Mouse (Mus musculus) right cerebral cortex, adult 2 months (tissue): ENCODE results near the gene Ptger4.
"Not testable (repeated sequence)": the region's sequence is repeated elsewhere in the genome, so short reads cannot be mapped to it uniquely, and the experiment has no call there.

Source experiments
- DNase-seq, 2 experiments: peaks; one replicate each; pipeline ENCODE4 v3.0.0; 2021 to 2022; ENCODE audit warnings: low spot score in 2 of 2

The Ptger4 gene

GRCm38 (mm10) chr15:5238073-5238472 lies 5.9 kb downstream of the Ptger4 start:
- no peak for DNase-seq

- no peak for DNase-seq
These were observed 6.9 kb downstream of the Ptger4 start for GRCm38 (mm10) chr15:5237012-5237660.

DNA sequence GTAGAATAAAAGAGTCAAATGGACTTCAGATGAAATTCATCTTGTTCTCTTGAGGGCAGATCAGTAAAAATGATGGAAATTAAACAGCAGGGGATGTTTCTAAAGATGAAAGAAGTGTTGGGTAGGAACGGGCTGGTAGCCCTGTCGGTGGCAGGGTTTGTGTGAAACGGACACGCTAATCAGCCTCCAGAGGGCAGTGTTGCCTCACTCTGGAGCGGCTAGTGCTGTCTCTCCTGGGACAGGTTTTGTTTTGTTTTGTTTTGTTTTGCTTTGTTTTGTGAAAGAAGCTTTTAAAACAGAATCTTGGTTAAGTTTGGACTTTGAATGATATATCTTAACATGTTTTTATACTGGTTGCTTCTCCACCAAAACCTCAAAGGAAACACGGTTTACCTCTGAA lies 7.4 kb downstream of the Ptger4 start:
- DNase-seq = peak; percentile 81 to 85

GRCm38 (mm10) chr15:5235527-5235926 lies 8.5 kb downstream of the Ptger4 start:
- DNase-seq = peak; percentile 65 to 71

DNA sequence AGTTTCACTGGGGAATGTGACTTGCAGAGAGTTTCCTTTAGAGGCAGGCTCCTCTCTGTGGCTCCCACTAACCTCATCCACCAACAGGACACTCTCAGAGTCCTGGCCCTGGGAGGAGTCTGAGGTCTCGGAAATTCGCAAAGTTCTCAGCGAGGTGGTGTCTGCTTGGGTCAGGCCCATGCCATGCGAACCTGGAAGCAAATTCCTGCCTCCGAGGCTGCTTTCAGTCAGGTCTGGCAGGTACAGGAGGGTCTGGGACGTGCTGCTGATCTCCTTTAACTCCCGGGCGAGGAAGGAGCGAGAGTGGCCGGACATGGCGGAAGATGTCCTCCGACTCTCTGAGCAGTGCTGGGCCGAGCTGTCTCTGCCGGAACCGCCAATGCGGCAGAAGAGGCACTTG lies 9.3 kb downstream of the Ptger4 start:
- DNase-seq = peak in 1 of 2 experiments; percentile 13

DNA sequence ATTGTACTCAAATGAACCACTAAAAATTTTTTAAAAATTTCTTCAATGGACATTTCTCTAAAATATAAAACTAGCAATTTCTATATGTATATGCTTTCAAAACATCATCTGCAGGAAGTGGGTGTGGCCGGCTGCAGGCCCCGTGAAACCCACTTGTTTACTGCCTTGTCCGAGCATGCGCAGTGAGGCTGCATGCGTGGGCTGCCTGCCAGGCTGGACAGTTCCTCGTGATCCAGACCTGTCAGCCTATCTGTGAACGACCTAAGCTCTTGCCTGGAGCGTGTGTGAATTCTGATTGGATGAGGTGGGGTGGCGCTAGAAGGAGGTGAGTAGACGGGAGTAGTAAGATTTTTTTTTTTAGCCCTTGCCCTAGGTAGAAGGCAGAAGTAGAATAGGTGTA lies 13.2 kb downstream of the Ptger4 start:
- DNase-seq = not testable (repeated sequence)

- DNase-seq = no peak
These were observed 23.5 kb downstream of the Ptger4 start for GRCm38 (mm10) chr15:5220491-5220890.

DNA sequence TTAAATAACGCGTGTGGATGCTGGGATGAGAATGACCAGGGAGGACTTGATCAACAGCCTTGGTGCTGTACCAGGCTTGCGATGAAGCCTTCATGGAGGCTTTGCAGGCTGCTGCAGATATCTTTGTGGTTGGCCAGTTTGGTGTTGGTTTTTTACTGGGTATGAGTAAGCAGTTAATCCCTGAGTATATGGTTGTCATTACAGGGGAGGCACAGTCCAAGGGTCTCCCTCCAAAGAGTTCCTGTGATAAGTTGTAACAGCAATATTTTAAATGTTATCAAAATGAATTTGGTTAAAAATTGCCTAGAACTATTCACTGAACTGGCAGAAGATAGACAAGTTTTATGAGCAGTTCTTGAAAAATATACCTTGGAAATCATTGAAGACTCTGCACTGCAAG lies 34.9 kb downstream of the Ptger4 start:
- DNase-seq = no peak

DNA sequence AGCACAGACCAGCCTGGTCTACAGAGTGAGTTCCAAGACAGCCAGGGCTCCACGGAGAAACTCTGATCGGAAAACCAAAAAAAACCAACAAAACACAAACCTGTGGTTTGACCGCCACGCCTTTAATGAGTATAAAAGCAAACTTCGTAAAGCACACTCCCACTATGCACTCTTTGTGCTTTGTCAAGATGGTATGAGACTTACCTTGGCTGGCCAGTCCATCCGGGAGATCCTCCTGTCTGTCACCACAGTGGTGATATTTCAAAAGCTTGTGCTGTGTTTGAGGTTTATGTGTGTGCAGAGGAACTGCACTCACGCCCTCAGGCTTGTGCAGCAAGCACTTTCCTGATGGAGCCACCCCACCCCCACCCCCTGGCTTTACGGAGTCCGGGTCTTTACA lies 38.8 kb downstream of the Ptger4 start:
- DNase-seq = no peak

DNA sequence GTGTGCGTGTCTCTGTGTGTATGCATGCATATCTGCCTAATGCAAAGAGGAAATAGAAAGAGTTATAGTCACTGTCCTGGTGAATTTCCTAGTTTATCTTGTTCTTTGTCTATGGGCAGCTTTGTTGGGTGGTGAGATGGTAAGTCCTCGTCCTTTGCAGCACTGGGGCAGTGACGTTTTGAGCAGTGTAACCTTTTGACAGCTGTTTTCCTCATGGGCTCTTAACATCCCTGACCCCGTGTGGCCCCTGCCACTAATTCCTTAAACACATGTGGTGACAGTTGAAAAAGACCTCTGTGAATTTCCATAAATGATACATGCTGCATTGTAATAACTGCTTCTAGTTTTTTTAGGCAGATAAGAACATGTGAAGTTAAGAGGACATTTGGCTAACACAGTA lies 47.3 kb downstream of the Ptger4 start:
- no peak for DNase-seq

- no peak for DNase-seq
These were observed 47.9 kb downstream of the Ptger4 start for GRCm38 (mm10) chr15:5195987-5196514.

- no peak for DNase-seq
These were observed 49.1 kb downstream of the Ptger4 start for GRCm38 (mm10) chr15:5194931-5195330.

DNA sequence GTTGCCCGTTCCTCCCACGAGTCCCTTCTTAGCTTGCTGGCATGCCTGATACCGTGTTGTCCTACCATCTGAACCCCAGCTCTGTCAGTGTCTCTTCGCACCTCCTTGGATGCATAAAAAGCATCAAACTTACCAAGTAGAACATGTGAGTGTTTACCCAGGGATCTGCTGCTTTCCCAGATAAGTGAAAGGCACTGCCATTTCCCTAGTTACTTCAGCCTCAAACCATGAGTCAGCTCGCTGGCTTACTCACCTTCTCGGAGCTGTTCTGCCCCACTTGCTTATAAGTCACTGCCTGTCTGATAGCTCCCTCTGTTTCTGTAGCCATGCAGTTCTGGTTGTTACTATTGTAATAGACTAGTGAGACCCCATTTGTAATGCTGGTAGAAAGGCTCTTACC lies 49.5 kb downstream of the Ptger4 start:
- peak in 1 of 2 experiments; percentile 16 for DNase-seq

DNA sequence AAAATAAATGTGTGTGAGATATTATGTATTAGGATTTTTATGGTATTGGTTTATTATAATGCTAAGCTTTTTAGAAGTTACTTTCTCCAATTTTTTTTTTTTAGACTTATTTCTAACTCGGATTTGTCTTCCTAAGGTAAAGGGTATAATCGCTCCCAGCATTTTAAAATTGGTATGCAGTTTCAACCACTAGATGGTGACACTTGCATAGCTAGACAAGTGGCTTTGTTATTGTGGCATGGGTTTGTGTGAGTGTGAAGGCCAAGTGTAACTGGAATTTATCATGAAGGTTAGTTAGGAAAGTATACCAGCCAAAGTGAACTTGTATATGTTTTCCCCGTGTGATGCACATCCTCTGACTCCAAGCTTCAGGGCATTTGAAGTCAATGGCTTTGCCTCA lies 50.2 kb downstream of the Ptger4 start:
- no peak for DNase-seq

DNA sequence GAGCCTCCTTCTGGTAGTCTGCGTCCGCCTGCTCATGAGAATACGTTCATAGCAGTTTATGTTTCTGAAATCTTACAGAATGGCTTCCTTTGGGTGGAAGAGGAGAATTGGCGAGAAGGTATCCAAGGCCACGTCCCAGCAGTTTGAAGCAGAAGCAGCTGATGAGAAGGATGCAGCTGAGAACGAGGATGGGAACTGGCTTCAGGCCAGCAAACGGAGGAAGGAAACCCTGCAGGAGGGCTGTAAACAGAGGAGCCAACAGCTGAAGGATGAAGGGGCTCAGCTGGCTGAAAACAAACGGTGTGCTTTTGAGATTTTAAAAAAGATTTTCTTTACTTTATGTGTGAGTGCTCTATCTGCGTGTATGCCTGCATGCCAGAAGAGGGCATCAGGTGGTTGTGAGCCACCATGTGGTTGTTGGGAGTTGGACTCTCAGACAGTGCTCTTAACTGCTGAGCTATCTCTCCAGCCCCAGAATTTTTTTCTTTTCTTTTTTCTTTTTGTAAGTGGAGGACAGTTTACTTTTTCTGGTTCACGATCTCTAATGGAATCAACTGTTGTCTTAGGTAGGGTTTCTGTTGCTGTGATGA lies 54.4 kb downstream of the Ptger4 start:
- peak; percentile 26 to 34 for DNase-seq

DNA sequence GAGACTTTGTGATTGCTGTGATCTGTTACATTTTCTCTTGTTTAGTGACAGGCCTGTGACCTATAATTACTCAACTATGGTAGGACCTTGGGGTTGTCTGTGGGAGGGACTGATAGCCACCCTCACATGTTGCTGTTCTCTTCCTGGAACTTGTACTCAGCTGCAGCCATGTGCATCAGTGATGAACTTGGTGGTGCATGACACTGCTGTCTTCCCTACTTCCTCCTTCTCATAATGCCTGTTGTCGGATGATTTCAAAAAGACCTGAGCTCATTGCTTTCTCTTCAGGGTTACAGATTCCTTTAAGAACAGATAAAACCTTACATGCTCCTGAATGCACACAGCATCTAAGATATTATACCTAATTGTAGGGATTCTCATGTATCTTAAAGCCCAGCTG lies 56.0 kb downstream of the Ptger4 start:
- DNase-seq = no peak

- no peak for DNase-seq
These were observed 56.9 kb downstream of the Ptger4 start for GRCm38 (mm10) chr15:5187116-5187515.

- no peak for DNase-seq
These were observed 57.7 kb downstream of the Ptger4 start for GRCm38 (mm10) chr15:5186293-5186675.

GRCm38 (mm10) chr15:5185366-5186292 lies 58.4 kb downstream of the Ptger4 start, which contains the start of gene Ttc33:
Gene Ttc33 (plus strand): TSS chr15:5185525.
- peak; percentile 86 to 89 for DNase-seq

DNA sequence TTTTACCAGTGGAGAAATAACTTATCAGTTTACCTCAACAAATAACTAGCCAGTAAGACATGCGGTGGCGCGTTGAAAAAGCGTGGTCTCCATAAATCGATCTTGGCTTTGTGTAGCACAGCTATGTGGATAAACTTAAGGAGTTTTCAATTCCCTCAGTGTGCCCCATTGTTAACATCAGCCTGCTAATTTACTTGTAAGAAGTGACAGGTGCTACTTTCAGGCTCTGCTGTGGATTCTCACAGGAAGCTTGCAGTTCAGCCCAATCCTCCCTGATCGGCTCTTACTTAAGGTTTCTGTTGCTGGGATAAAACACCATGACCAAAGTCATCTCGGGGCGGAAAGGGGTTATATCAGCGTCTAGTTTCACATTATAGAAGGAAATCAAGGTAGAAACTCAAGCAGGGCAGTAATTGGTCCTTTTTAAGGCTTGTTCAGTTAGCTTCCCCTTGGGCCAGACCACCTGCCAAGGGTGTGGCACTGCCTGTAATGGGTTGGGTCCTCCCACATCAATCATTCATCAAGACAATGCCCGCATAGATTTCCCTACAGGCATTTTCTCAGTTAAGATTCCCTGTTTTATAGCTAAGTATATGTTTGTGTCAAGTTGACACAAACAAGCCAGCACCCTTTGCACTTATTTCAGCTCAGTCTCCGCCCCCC lies 59.2 kb downstream of the Ptger4 start:
- DNase-seq = peak in 1 of 2 experiments; percentile 29

GRCm38 (mm10) chr15:5173217-5173820 lies 70.7 kb downstream of the Ptger4 start:
- DNase-seq = no peak
